Mouse (Mus musculus) heart, embryonic 11.5 days (tissue): ENCODE measurements at regions not wholly inside any gene's neighbourhood (a gene's known extent, or its start where the extent isn't known, plus 50 kb on each side); places are given as distances from the start of the nearest gene placed in this dataset.
"Not testable (repeated sequence)": the region's sequence is repeated elsewhere in the genome, so short reads cannot be mapped to it uniquely, and the experiment has no call there.

ENCODE experiments used
- ATAC-seq: fragments of 200-750 bp; cut with Nextera tagmentation; replicated peaks from 2 replicates; pipeline ENCODE4 v1.8.0; 2017; ENCODE audit warnings: moderate library complexity; ENCODE audit not compliant: insufficient number of reproducible peaks, low FRiP score, low TSS enrichment
- H3K27ac ChIP-seq: fragments of 300-500 bp; sonication (generic); 2 replicates; pipeline ENCODE4 v1.5.1; 2014; ENCODE audit warnings: mild to moderate bottlenecking, low read depth, low read length
- H3K27me3 ChIP-seq: fragments of 300-500 bp; sonication (generic); 2 replicates; pipeline ENCODE4 v1.6.1; 2014; ENCODE audit warnings: mild to moderate bottlenecking, low read length, mixed read lengths; ENCODE audit not compliant: control insufficient read depth, insufficient read depth
- H3K36me3 ChIP-seq: fragments of 300-500 bp; sonication (generic); 2 replicates; pipeline ENCODE4 v1.6.1; 2014; ENCODE audit warnings: mild to moderate bottlenecking, low read length, moderate library complexity, mixed read lengths; ENCODE audit not compliant: control insufficient read depth, insufficient read depth
- H3K4me1 ChIP-seq: fragments of 300-500 bp; sonication (generic); 2 replicates; pipeline ENCODE4 v1.6.1; 2014; ENCODE audit warnings: low read length; ENCODE audit not compliant: control insufficient read depth, insufficient read depth
- H3K4me2 ChIP-seq: fragments of 300-500 bp; sonication (generic); 2 replicates; pipeline ENCODE4 v1.6.1; 2014; ENCODE audit warnings: mild to moderate bottlenecking, moderate library complexity
- H3K4me3 ChIP-seq: fragments of 300-500 bp; sonication (generic); 2 replicates; pipeline ENCODE4 v1.5.1; 2014; ENCODE audit warnings: low read depth, low read length
- H3K9ac ChIP-seq: fragments of 300-500 bp; sonication (generic); 2 replicates; pipeline ENCODE4 v1.6.1; 2014; ENCODE audit warnings: mild to moderate bottlenecking, low read depth, low read length, moderate library complexity
- H3K9me3 ChIP-seq: fragments of 300-500 bp; sonication (generic); replicated peaks from 2 replicates; pipeline ENCODE4 v1.6.1; 2016; ENCODE audit warnings: low read length; ENCODE audit not compliant: control insufficient read depth
- WGBS: fragments of 180-500 bp; shearing (Covaris S2); extraction: QIAGEN DNeasy Blood & Tissue Kit; methylation state at CpG from one replicate; pipeline ENCODE4 v1.1.7; 2014; ENCODE audit not compliant: insufficient replicate concordance; 5-methylcytosine and 5-hydroxymethylcytosine counted together

GRCm38 (mm10) chr7:113035751-113036150 lies 82.0 kb downstream of the Rassf10 start:
- ATAC-seq, result no peak
- Histone ChIP-seq H3K9ac (no peak overlapping the region), H3K4me3 (no peak overlapping the region), H3K36me3 (no peaks in the 10 kb centered on the region), H3K27ac (no peak overlapping the region), H3K4me2 (no peak overlapping the region), H3K4me1 (no peaks in the 10 kb centered on the region), H3K27me3 (no peaks in the 10 kb centered on the region), H3K9me3 (no peaks in the 10 kb centered on the region)
- WGBS, result 74% methylated on average over 4 of the region's 4 CpGs

GRCm38 (mm10) chr7:113037825-113038613 lies 84.3 kb downstream of the Rassf10 start:
- H3K27me3 ChIP-seq, result no peaks in the 10 kb centered on the region
- H3K9me3 ChIP-seq, result no peaks in the 10 kb centered on the region
- WGBS, result 74% methylated on average over 12 of the region's 12 CpGs
- no peak overlapping the region for H3K4me2 ChIP-seq
- no peaks in the 10 kb centered on the region for H3K36me3 ChIP-seq
- ATAC-seq, result no peak
- no peak overlapping the region for H3K27ac ChIP-seq
- H3K4me3 ChIP-seq, result no peak overlapping the region
- H3K4me1 ChIP-seq, result no peaks in the 10 kb centered on the region
- no peak overlapping the region for H3K9ac ChIP-seq

GRCm38 (mm10) chr7:113038906-113039671 lies 85.3 kb downstream of the Rassf10 start:
- ATAC-seq, result no peak
- H3K9me3 ChIP-seq, result no peaks in the 10 kb centered on the region
- 56% methylated on average over 3 of the region's 3 CpGs for WGBS
- no peak overlapping the region for H3K9ac ChIP-seq
- no peaks in the 10 kb centered on the region for H3K36me3 ChIP-seq
- no peak overlapping the region for H3K4me2 ChIP-seq
- H3K4me3 ChIP-seq, result no peak overlapping the region
- H3K27ac ChIP-seq, result peak overlapping the region; percentile 54; the same call in 1 of the 2 replicates
- no peaks in the 10 kb centered on the region for H3K27me3 ChIP-seq
- no peaks in the 10 kb centered on the region for H3K4me1 ChIP-seq

- not testable (repeated sequence) for H3K9ac ChIP-seq, H3K27me3 ChIP-seq, ATAC-seq, H3K4me1 ChIP-seq, H3K27ac ChIP-seq, H3K9me3 ChIP-seq, H3K4me2 ChIP-seq, H3K4me3 ChIP-seq, H3K36me3 ChIP-seq
- 47% methylated on average over 7 of the region's 8 CpGs for whole genome bisulfite sequencing
Observed at GRCm38 (mm10) chr7:113045613-113046159, 91.9 kb downstream of the Rassf10 start.

GRCm38 (mm10) chr7:113046406-113046805 lies 92.6 kb downstream of the Rassf10 start:
- Histone ChIP-seq H3K27ac (no peak overlapping the region), H3K4me3 (no peak overlapping the region), H3K4me1 (no peaks in the 10 kb centered on the region), H3K9me3 (no peaks in the 10 kb centered on the region), H3K27me3 (no peaks in the 10 kb centered on the region), H3K9ac (no peak overlapping the region), H3K36me3 (no peaks in the 10 kb centered on the region), H3K4me2 (no peak overlapping the region)
- ATAC-seq, result no peak
- WGBS, result 88% methylated on average over 4 of the region's 4 CpGs

- no peaks in the 10 kb centered on the region for H3K27me3 ChIP-seq
- no peaks in the 10 kb centered on the region for H3K4me1 ChIP-seq
- 77% methylated on average over 3 of the region's 3 CpGs for WGBS
- no peak overlapping the region for H3K4me3 ChIP-seq
- ATAC-seq, result no peak
- H3K27ac ChIP-seq, result no peak overlapping the region
- H3K9me3 ChIP-seq, result no peaks in the 10 kb centered on the region
- H3K36me3 ChIP-seq, result no peaks in the 10 kb centered on the region
- H3K4me2 ChIP-seq, result no peak overlapping the region
- no peak overlapping the region for H3K9ac ChIP-seq
Observed at GRCm38 (mm10) chr7:113047583-113047982, 93.8 kb downstream of the Rassf10 start.

- WGBS, result 74% methylated on average over 4 of the region's 4 CpGs
- Histone ChIP-seq H3K36me3 (no peaks in the 10 kb centered on the region), H3K27ac (0 out of 2 replicates have a peak overlapping the region, but pooled peaks have one; percentile 22), H3K4me3 (no peak overlapping the region), H3K9ac (no peak overlapping the region), H3K4me2 (no peak overlapping the region), H3K9me3 (no peaks in the 10 kb centered on the region), H3K4me1 (no peaks in the 10 kb centered on the region), H3K27me3 (no peaks in the 10 kb centered on the region)
- no peak for ATAC-seq
Observed at GRCm38 (mm10) chr7:113048097-113048795, 94.5 kb downstream of the Rassf10 start.

- no peak overlapping the region for H3K4me3 ChIP-seq
- 66% methylated on average over 5 of the region's 5 CpGs for WGBS
- ATAC-seq, result no peak
- H3K27ac ChIP-seq, result no peak overlapping the region
- no peaks in the 10 kb centered on the region for H3K27me3 ChIP-seq
- no peak overlapping the region for H3K4me2 ChIP-seq
- no peaks in the 10 kb centered on the region for H3K9me3 ChIP-seq
- H3K36me3 ChIP-seq, result no peaks in the 10 kb centered on the region
- H3K4me1 ChIP-seq, result no peaks in the 10 kb centered on the region
- no peak overlapping the region for H3K9ac ChIP-seq
Observed at GRCm38 (mm10) chr7:113049440-113049839, 95.7 kb downstream of the Rassf10 start.
